Mouse (Mus musculus) midbrain, embryonic 15.5 days (tissue): ENCODE measurements around the gene Vmn2r35. TPM values are rescaled to one million over a fixed set of nuclear protein-coding genes. Genes with fewer than 3 reads are reported as not detected.
"Not testable (repeated sequence)": the region's sequence is repeated elsewhere in the genome, so short reads cannot be mapped to it uniquely, and the experiment has no call there.

Experiments
- ATAC-seq: fragments of 200-750 bp; cut with Nextera tagmentation; replicated peaks from 2 replicates; pipeline ENCODE4 v1.8.0; 2017; ENCODE audit warnings: moderate TSS enrichment
- H3K27ac ChIP-seq: fragments of 300-500 bp; sonication (generic); 2 replicates; pipeline ENCODE4 v1.5.1; 2015; ENCODE audit warnings: mild to moderate bottlenecking, inconsistent platforms
- H3K27me3 ChIP-seq: fragments of 300-500 bp; sonication (generic); replicated peaks from 2 replicates; pipeline ENCODE4 v1.6.1; 2015; ENCODE audit warnings: inconsistent platforms
- H3K36me3 ChIP-seq: fragments of 300-500 bp; sonication (generic); replicated peaks from 2 replicates; pipeline ENCODE4 v1.6.1; 2015; ENCODE audit warnings: inconsistent platforms
- H3K4me1 ChIP-seq: fragments of 300-500 bp; sonication (generic); 2 replicates; pipeline ENCODE4 v1.6.1; 2015; ENCODE audit warnings: inconsistent platforms
- H3K4me2 ChIP-seq: fragments of 300-500 bp; sonication (generic); 2 replicates; pipeline ENCODE4 v1.6.1; 2015; ENCODE audit warnings: inconsistent platforms, mild to moderate bottlenecking, moderate library complexity
- H3K4me3 ChIP-seq: fragments of 300-500 bp; sonication (generic); 2 replicates; pipeline ENCODE4 v1.5.1; 2015; ENCODE audit warnings: mild to moderate bottlenecking, inconsistent platforms
- H3K9ac ChIP-seq: fragments of 300-500 bp; sonication (generic); 2 replicates; pipeline ENCODE4 v1.6.1; 2015; ENCODE audit warnings: mild to moderate bottlenecking, inconsistent platforms
- H3K9me3 ChIP-seq: fragments of 300-500 bp; sonication (generic); 2 replicates; pipeline ENCODE4 v1.6.1; 2016; ENCODE audit warnings: inconsistent platforms
- WGBS: fragments of 180-500 bp; shearing (Covaris S2); methylation state at CpG from one replicate; pipeline ENCODE4 v1.1.7; 2015; ENCODE audit warnings: mixed read lengths; 5-methylcytosine and 5-hydroxymethylcytosine counted together
- polyA plus RNA-seq: library from polyadenylated mRNA; unstranded; fragments of >200 nt; fragmentation: Nextera tagmentation; extraction: Ambion mirVana; gene quantifications from 2 replicates; pipeline ENCODE4 v1.2.1, GENCODE M21; 2015

Vmn2r35 gene
- not detected in 2 replicates for polyA plus RNA-seq

GRCm38 (mm10) chr7:7819767-7820166 lies at the start of gene Vmn2r35:
Gene Vmn2r35, minus strand, starts transcription at chr7:7819867.
- no CpG with 5 or more reads among the region's 1 CpGs for WGBS
- H3K9me3 ChIP-seq, H3K4me3 ChIP-seq, H3K4me2 ChIP-seq, ATAC-seq, H3K9ac ChIP-seq, H3K27me3 ChIP-seq, H3K27ac ChIP-seq, H3K36me3 ChIP-seq, H3K4me1 ChIP-seq: not testable (repeated sequence)

- not testable (repeated sequence) for H3K9ac ChIP-seq, H3K4me2 ChIP-seq, H3K9me3 ChIP-seq, H3K27me3 ChIP-seq, H3K36me3 ChIP-seq, H3K4me1 ChIP-seq, ATAC-seq, H3K27ac ChIP-seq, H3K4me3 ChIP-seq
- WGBS = 93% methylated on average over 6 of the region's 25 CpGs
Observed at GRCm38 (mm10) chr7:7794196-7794595, 25.5 kb downstream of the Vmn2r35 start.

Other genes with a start within 250 kb of the Vmn2r35 start
- gene Vmn2r34, start 130.4 kb downstream of the Vmn2r35 start, polyA plus RNA-seq = not detected in 2 replicates
- not detected in 2 replicates for gene Vmn2r36, start 82.6 kb upstream of the Vmn2r35 start, polyA plus RNA-seq